Mouse (Mus musculus) C2C12 (cell line): ENCODE data around the gene Ssh3. TPM values are rescaled to one million over a fixed set of nuclear protein-coding genes. Genes with fewer than 3 reads are reported as not detected.

Source experiments
- H3K27me3 ChIP-seq: one replicate; pipeline ENCODE4 v1.6.1; 2011; ENCODE audit not compliant: control insufficient read depth, insufficient read depth, insufficient read length
- H3K36me3 ChIP-seq: one replicate; pipeline ENCODE4 v1.6.1; 2011; ENCODE audit not compliant: control insufficient read depth, insufficient read depth
- H3K4me3 ChIP-seq: one replicate; pipeline ENCODE4 v1.5.1; 2011; ENCODE audit warnings: mild to moderate bottlenecking, control low read depth; ENCODE audit not compliant: poor library complexity, insufficient read depth, severe bottlenecking
- H3K79me2 ChIP-seq: one replicate; pipeline ENCODE4 v1.6.1; 2011; ENCODE audit not compliant: control insufficient read depth, insufficient read depth
- H3K79me3 ChIP-seq: one replicate; pipeline ENCODE4 v1.6.1; 2011; ENCODE audit warnings: low read depth, control low read depth
- H3ac ChIP-seq: one replicate; pipeline ENCODE3; 2011; ENCODE audit warnings: low read depth; ENCODE audit not compliant: control insufficient read depth, insufficient read length
- CEBPB ChIP-seq: IDR thresholded peaks from one replicate; pipeline ENCODE4 v1.6.1; 2011; ENCODE audit warnings: low read depth, mild to moderate bottlenecking, control low read depth, moderate library complexity
- CTCF ChIP-seq: IDR thresholded peaks from one replicate; pipeline ENCODE4 v1.5.1; 2011; ENCODE audit not compliant: control insufficient read depth, insufficient read depth, insufficient read length
- FOSL1 ChIP-seq: IDR thresholded peaks from one replicate; pipeline ENCODE4 v1.8.0; 2011; ENCODE audit warnings: mild to moderate bottlenecking, low read length; ENCODE audit not compliant: poor library complexity, insufficient read depth, severe bottlenecking
- MAX ChIP-seq: IDR thresholded peaks from one replicate; pipeline ENCODE4 v1.6.1; 2011; ENCODE audit warnings: mild to moderate bottlenecking, control low read depth
- MYOD1 ChIP-seq: IDR thresholded peaks from one replicate; pipeline ENCODE4 v1.6.1; 2011; ENCODE audit warnings: low read depth; ENCODE audit not compliant: control insufficient read depth, insufficient read length
- MYOG ChIP-seq: IDR thresholded peaks from one replicate; pipeline ENCODE4 v1.6.1; 2011; ENCODE audit not compliant: control insufficient read depth, insufficient read length; ENCODE audit errors: extremely low read depth
- USF1 ChIP-seq: IDR thresholded peaks from one replicate; pipeline ENCODE4 v1.6.1; 2011; ENCODE audit warnings: low read depth, mild to moderate bottlenecking, control low read depth, moderate library complexity
- polyA plus RNA-seq: library from polyadenylated mRNA; unstranded; fragments of >200 nt; fragmentation: generic; extraction: Trizol; gene quantifications from one replicate; pipeline ENCODE4 v1.2.1, GENCODE M21; 2012; ENCODE audit warnings: missing spikeins

The Ssh3 gene
- polyA plus RNA-seq, 1 experiment = 0.34 TPM

GRCm38 (mm10) chr19:4220416-4220815 lies 48.6 kb downstream of the Ssh3 start:
- TF ChIP-seq USF1 (no peak), MYOD1 (no peak), CTCF (no peak), FOSL1 (no peak), MAX (no peak), CEBPB (no peak), MYOG (no peak)
- peaks cover 53% of the 10 kb centered on the region for H3K79me3 ChIP-seq
- H3K4me3 ChIP-seq = no peak overlapping the region
- H3K27me3 ChIP-seq = no peaks in the 10 kb centered on the region
- H3ac ChIP-seq = no peak overlapping the region
- H3K79me2 ChIP-seq = peaks cover 76% of the 10 kb centered on the region
- peaks cover 56% of the 10 kb centered on the region for H3K36me3 ChIP-seq

GRCm38 (mm10) chr19:4219943-4220342 lies 49.0 kb downstream of the Ssh3 start:
- Histone ChIP-seq H3K79me3 (peaks cover 54% of the 10 kb centered on the region), H3ac (no peak overlapping the region), H3K79me2 (peaks cover 81% of the 10 kb centered on the region), H3K4me3 (no peak overlapping the region), H3K27me3 (no peaks in the 10 kb centered on the region), H3K36me3 (peaks cover 56% of the 10 kb centered on the region)
- no peak for TF ChIP-seq CTCF
- TF ChIP-seq MAX = no peak
- no peak for TF ChIP-seq MYOD1
- TF ChIP-seq USF1 = no peak
- TF ChIP-seq FOSL1 = no peak
- TF ChIP-seq CEBPB = no peak
- no peak for TF ChIP-seq MYOG

GRCm38 (mm10) chr19:4218784-4219183 lies 50.2 kb downstream of the Ssh3 start:
- H3K36me3 ChIP-seq = peaks cover 49% of the 10 kb centered on the region
- no peak overlapping the region for H3ac ChIP-seq
- no peak overlapping the region for H3K4me3 ChIP-seq
- peaks cover 54% of the 10 kb centered on the region for H3K79me3 ChIP-seq
- H3K27me3 ChIP-seq = no peaks in the 10 kb centered on the region
- TF ChIP-seq MAX (no peak), FOSL1 (no peak), USF1 (no peak), CEBPB (no peak)
- H3K79me2 ChIP-seq = peaks cover 88% of the 10 kb centered on the region

- Histone ChIP-seq H3K79me3 (peaks cover 54% of the 10 kb centered on the region), H3K4me3 (no peak overlapping the region), H3ac (no peak overlapping the region), H3K36me3 (peaks cover 44% of the 10 kb centered on the region), H3K79me2 (peaks cover 88% of the 10 kb centered on the region), H3K27me3 (no peaks in the 10 kb centered on the region)
- TF ChIP-seq FOSL1 (no peak), CEBPB (no peak), CTCF (no peak), USF1 (no peak), MAX (no peak), MYOD1 (no peak), MYOG (no peak)
Observed at GRCm38 (mm10) chr19:4218293-4218692, 50.7 kb downstream of the Ssh3 start.

GRCm38 (mm10) chr19:4217855-4218254 lies 51.1 kb downstream of the Ssh3 start:
- H3K79me2 ChIP-seq = peaks cover 86% of the 10 kb centered on the region
- peaks cover 40% of the 10 kb centered on the region for H3K36me3 ChIP-seq
- TF ChIP-seq FOSL1 (no peak), MYOG (no peak), MAX (no peak), MYOD1 (no peak), CTCF (no peak), USF1 (no peak), CEBPB (no peak)
- H3K4me3 ChIP-seq = no peak overlapping the region
- H3ac ChIP-seq = no peak overlapping the region
- H3K79me3 ChIP-seq = peaks cover 54% of the 10 kb centered on the region
- no peaks in the 10 kb centered on the region for H3K27me3 ChIP-seq

- Histone ChIP-seq H3K36me3 (peaks cover 33% of the 10 kb centered on the region), H3K4me3 (no peak overlapping the region), H3ac (peak overlapping the region; percentile 33), H3K79me2 (peaks cover 83% of the 10 kb centered on the region), H3K27me3 (no peaks in the 10 kb centered on the region), H3K79me3 (peaks cover 54% of the 10 kb centered on the region)
- TF ChIP-seq MYOG = no peak
- no peak for TF ChIP-seq MAX
- no peak for TF ChIP-seq CTCF
Observed at GRCm38 (mm10) chr19:4217140-4217539, 51.8 kb downstream of the Ssh3 start.
